Mouse (Mus musculus) C2C12 (cell line): ENCODE measurements around the gene Cmtr1.

ENCODE experiments used
- CEBPB ChIP-seq: IDR thresholded peaks from one replicate; pipeline ENCODE4 v1.6.1; 2011; ENCODE audit warnings: low read depth, mild to moderate bottlenecking, control low read depth, moderate library complexity
- CTCF ChIP-seq: IDR thresholded peaks from one replicate; pipeline ENCODE4 v1.5.1; 2011; ENCODE audit not compliant: control insufficient read depth, insufficient read depth, insufficient read length

- no peak for TF ChIP-seq CTCF
- TF ChIP-seq CEBPB = no peak
Measured at GRCm38 (mm10) chr17:29619231-29619630, 41.2 kb upstream of the Cmtr1 start.
